Mouse (Mus musculus) thymus, postnatal 4 days (tissue): ENCODE results near the gene Adamts4.

Experiments used
- DNase-seq: peaks from one replicate; pipeline ENCODE4 v3.0.0; 2021

Adamts4 gene

GRCm38 (mm10) chr1:171249913-171250600, at the start of gene Adamts4:
Adamts4 (plus strand) TSS chr1:171250421.
- DNase-seq, result no peak

- DNase-seq, result no peak
Measured at GRCm38 (mm10) chr1:171200769-171201168, 49.5 kb upstream of the Adamts4 start.

- no peak for DNase-seq
Measured at GRCm38 (mm10) chr1:171203471-171204248, 46.6 kb upstream of the Adamts4 start.

- no peak for DNase-seq
Measured at GRCm38 (mm10) chr1:171204249-171204644, 46.0 kb upstream of the Adamts4 start.

GRCm38 (mm10) chr1:171205704-171206493, 44.3 kb upstream of the Adamts4 start:
- no peak for DNase-seq

GRCm38 (mm10) chr1:171209409-171209808, 40.8 kb upstream of the Adamts4 start:
- no peak for DNase-seq

- DNase-seq, result no peak
Measured at GRCm38 (mm10) chr1:171212854-171213253, 37.4 kb upstream of the Adamts4 start.

GRCm38 (mm10) chr1:171213801-171214496, 36.3 kb upstream of the Adamts4 start, which contains the start of gene Nr1i3:
Nr1i3 (plus strand) TSS chr1:171213970.
- DNase-seq, result no peak

GRCm38 (mm10) chr1:171216241-171216955, 33.8 kb upstream of the Adamts4 start:
- DNase-seq, result no peak

GRCm38 (mm10) chr1:171220871-171221270, 29.4 kb upstream of the Adamts4 start:
- DNase-seq, result peak; percentile 92

- peak; percentile 50 for DNase-seq
Measured at GRCm38 (mm10) chr1:171221281-171222193, 28.7 kb upstream of the Adamts4 start.

GRCm38 (mm10) chr1:171222238-171223155, 27.7 kb upstream of the Adamts4 start, which contains the start of gene Tomm40l:
Tomm40l (minus strand) TSS chr1:171222514.
- DNase-seq, result peak; percentile 82

- DNase-seq, result peak; percentile 27
Measured at GRCm38 (mm10) chr1:171223168-171223567, 27.1 kb upstream of the Adamts4 start.

GRCm38 (mm10) chr1:171223796-171224195, 26.4 kb upstream of the Adamts4 start:
- no peak for DNase-seq

- no peak for DNase-seq
Measured at GRCm38 (mm10) chr1:171224857-171225256, 25.4 kb upstream of the Adamts4 start, which contains the start of gene Apoa2. Apoa2 (plus strand) TSS chr1:171225054.

- no peak for DNase-seq
Measured at GRCm38 (mm10) chr1:171226780-171227179, 23.4 kb upstream of the Adamts4 start.

GRCm38 (mm10) chr1:171227879-171228278, 22.3 kb upstream of the Adamts4 start:
- no peak for DNase-seq

- DNase-seq, result no peak
Measured at GRCm38 (mm10) chr1:171229750-171230149, 20.5 kb upstream of the Adamts4 start.

- DNase-seq, result no peak
Measured at GRCm38 (mm10) chr1:171230215-171230614, 20.0 kb upstream of the Adamts4 start.

- no peak for DNase-seq
Measured at GRCm38 (mm10) chr1:171231844-171232243, 18.4 kb upstream of the Adamts4 start.
